Mouse (Mus musculus) activated CD4-positive, CD25-positive, alpha-beta regulatory T cell, adult 4 months (primary cell): Measurements from ENCODE around the gene Clip1. TPM values are rescaled to one million over a fixed set of nuclear protein-coding genes. Genes with fewer than 3 reads are reported as not detected.

Experiments used
- ATAC-seq: one replicate; pipeline ENCODE4 v1.8.0; 2017
- polyA plus RNA-seq, 2 experiments: library from polyadenylated mRNA; unstranded; fragments of 100-300 nt; shearing (Covaris generic); gene quantifications; one replicate each; pipeline ENCODE4 v1.2.1; 2017

Clip1 gene
- polyA plus RNA-seq, 2 experiments from 2014 or later: 43.3 to 49.8 TPM

GRCm38 (mm10) chr5:123602174-123602573 is 82.2 kb downstream of the Clip1 start:
- no peak for ATAC-seq

- no peak for ATAC-seq
These were observed 85.1 kb downstream of the Clip1 start for GRCm38 (mm10) chr5:123599319-123599718.

GRCm38 (mm10) chr5:123593622-123594280 is 90.7 kb downstream of the Clip1 start:
- ATAC-seq: no peak

GRCm38 (mm10) chr5:123580043-123580442 is 104.4 kb downstream of the Clip1 start:
- ATAC-seq: no peak

- ATAC-seq: no peak
These were observed 107.7 kb downstream of the Clip1 start for GRCm38 (mm10) chr5:123576696-123577095.

GRCm38 (mm10) chr5:123573362-123573761 is 111.1 kb downstream of the Clip1 start:
- ATAC-seq: no peak

- ATAC-seq: peak; percentile 90
These were observed 111.8 kb downstream of the Clip1 start, which contains the start of gene Vps33a for GRCm38 (mm10) chr5:123572357-123573186. TSS of gene Vps33a (minus strand) at chr5:123573038.

GRCm38 (mm10) chr5:123561128-123561527 is 123.3 kb downstream of the Clip1 start:
- no peak for ATAC-seq

- ATAC-seq: no peak
These were observed 124.8 kb downstream of the Clip1 start for GRCm38 (mm10) chr5:123559588-123559987.

- no peak for ATAC-seq
These were observed 128.0 kb downstream of the Clip1 start for GRCm38 (mm10) chr5:123556451-123556850.

- no peak for ATAC-seq
These were observed 128.7 kb downstream of the Clip1 start for GRCm38 (mm10) chr5:123555693-123556092.

- no peak for ATAC-seq
These were observed 150.6 kb downstream of the Clip1 start for GRCm38 (mm10) chr5:123533801-123534200.

GRCm38 (mm10) chr5:123530056-123530455 is 154.4 kb downstream of the Clip1 start:
- ATAC-seq: no peak

- ATAC-seq: no peak
These were observed 155.8 kb downstream of the Clip1 start for GRCm38 (mm10) chr5:123528641-123529040.

Other genes with a start within 250 kb of the Clip1 start
- gene Lrrc43, start 195.3 kb downstream of the Clip1 start, polyA plus RNA-seq: not detected
- not detected for gene Il31, start 195.1 kb downstream of the Clip1 start, polyA plus RNA-seq
- gene B3gnt4, start 174.2 kb downstream of the Clip1 start, polyA plus RNA-seq: under 1 TPM in 1 of 2 experiments, not detected in 1; 0.33 TPM
- gene Diablo, start 160.4 kb downstream of the Clip1 start, polyA plus RNA-seq: 10 to 100 TPM; 70.9 to 85.2 TPM
- not detected for gene Gm49027, start 159.1 kb downstream of the Clip1 start, polyA plus RNA-seq
- gene Vps33a, start 111.6 kb downstream of the Clip1 start, polyA plus RNA-seq: 10 to 100 TPM; 33.9 to 36.8 TPM
- gene Zcchc8, start 36.5 kb upstream of the Clip1 start, polyA plus RNA-seq: 10 to 100 TPM; 55.2 to 55.4 TPM
- gene Rsrc2, start 64.8 kb upstream of the Clip1 start, polyA plus RNA-seq: 100 to 1,000 TPM; 149 to 161 TPM
- 1 to 10 TPM; 5.5 to 8.9 TPM for gene Kntc1, start 65.1 kb upstream of the Clip1 start, polyA plus RNA-seq
- gene Hcar2, start 180.9 kb upstream of the Clip1 start, polyA plus RNA-seq: not detected
- gene Hcar1, start 195.4 kb upstream of the Clip1 start, polyA plus RNA-seq: not detected
- gene Denr, start 222.6 kb upstream of the Clip1 start, polyA plus RNA-seq: 10 to 100 TPM; 81.2 to 84.6 TPM
- 1 to 10 TPM; 3.1 to 3.7 TPM for gene Gm43518, start 242.8 kb upstream of the Clip1 start, polyA plus RNA-seq
- 1 to 10 TPM; 6.1 to 6.9 TPM for gene Ccdc62, start 246.1 kb upstream of the Clip1 start, polyA plus RNA-seq